12 mouse cellular contexts compared by ENCODE assay signal in genomic region chr1:12405391-12406270, GRCm38 (mm10).
DNase-seq lines count a peak whose midpoint lies in the region; ATAC-seq lines count a peak whose summit lies in the region.
"Had no signal": no experiment of that assay in that cellular context is flagged by ENCODE, and none has a peak within 500 bp of the region (broad histone marks: within the 10 kb centered on the region; RNA-seq: fewer than 3 reads in every experiment).

No protein-coding gene starts in this region.

- no peaks in the 10 kb centered on the region for H3K27me3 ChIP-seq in limb, embryonic 15.5 days
- no peaks in the 10 kb centered on the region for H3K27me3 ChIP-seq in limb, embryonic 10.5 days (ENCODE audit: low read depth, poor library complexity, severe bottlenecking)
- no peaks in the 10 kb centered on the region for H3K27me3 ChIP-seq in heart, embryonic 13.5 days (replicated peaks)

- H3K9ac ChIP-seq in limb, embryonic 15.5 days, result no peak overlapping the region
- H3K9ac ChIP-seq in heart, embryonic 13.5 days, result no peak overlapping the region

- no peak for ATAC-seq in limb, embryonic 15.5 days (ENCODE audit: insufficient number of reproducible peaks, low FRiP score, low TSS enrichment, low read depth)
- peak; percentile 54; the same call in 1 of the 2 replicates for ATAC-seq in heart, embryonic 13.5 days (ENCODE audit: extremely low read depth, insufficient number of reproducible peaks, low FRiP score, low TSS enrichment)

- H3K9me3 ChIP-seq in limb, embryonic 15.5 days, result no peaks in the 10 kb centered on the region
- H3K9me3 ChIP-seq in limb, embryonic 10.5 days (replicated peaks), result no peaks in the 10 kb centered on the region
- no peaks in the 10 kb centered on the region for H3K9me3 ChIP-seq in heart, embryonic 13.5 days
- H3K9me3 ChIP-seq: forebrain, embryonic 10.5 days had no signal

- peak overlapping the region; percentile 47; the same call in 1 of the 2 replicates for H3K27ac ChIP-seq in limb, embryonic 15.5 days
- no peak overlapping the region for H3K27ac ChIP-seq in limb, embryonic 10.5 days
- H3K27ac ChIP-seq in heart, embryonic 13.5 days (replicated peaks), result peak overlapping the region; percentile 67
- H3K27ac ChIP-seq: forebrain, embryonic 10.5 days had no signal

- H3K4me2 ChIP-seq in limb, embryonic 15.5 days, result no peak overlapping the region
- no peak overlapping the region for H3K4me2 ChIP-seq in heart, embryonic 13.5 days

- DNase-seq in adrenal gland, adult 2 months, result peak; percentile 33
- no peak for DNase-seq in adrenal gland, postnatal 4 days (ENCODE audit: low spot score in 2 of 2)
- DNase-seq in limb, embryonic 10.5 days (ENCODE audit: low spot score), result no peak
- DNase-seq in lung, postnatal 25 days (ENCODE audit: low spot score), result peak; percentile 41
- DNase-seq in adipocyte (ENCODE audit: low spot score), result no peak
- DNase-seq in cerebellum, adult 9-10 months, result no peak
- DNase-seq: cerebellum, postnatal 36 days; left cerebral cortex, postnatal 4 days; thymus, postnatal 14 days had no signal

- WGBS in limb, embryonic 15.5 days, result 52% methylated on average over 4 of the region's 4 CpGs
- 77% methylated on average over 4 of the region's 4 CpGs for WGBS in limb, embryonic 10.5 days
- WGBS in heart, embryonic 13.5 days, result 31% methylated on average over 4 of the region's 4 CpGs

- no peak overlapping the region for H3K4me3 ChIP-seq in limb, embryonic 15.5 days
- no peak overlapping the region for H3K4me3 ChIP-seq in limb, embryonic 10.5 days
- H3K4me3 ChIP-seq in heart, embryonic 13.5 days, result no peak overlapping the region
- H3K4me3 ChIP-seq: forebrain, embryonic 10.5 days had no signal

- no peaks in the 10 kb centered on the region for H3K4me1 ChIP-seq in limb, embryonic 15.5 days
- peaks cover 5% of the 10 kb centered on the region; the same call in 1 of the 2 replicates for H3K4me1 ChIP-seq in limb, embryonic 10.5 days
- peaks cover 20% of the 10 kb centered on the region for H3K4me1 ChIP-seq in heart, embryonic 13.5 days
- H3K4me1 ChIP-seq: forebrain, embryonic 10.5 days had no signal

- H3K36me3 ChIP-seq in limb, embryonic 15.5 days, result no peaks in the 10 kb centered on the region
- H3K36me3 ChIP-seq in limb, embryonic 10.5 days, result no peaks in the 10 kb centered on the region
- no peaks in the 10 kb centered on the region for H3K36me3 ChIP-seq in heart, embryonic 13.5 days
- H3K36me3 ChIP-seq: forebrain, embryonic 10.5 days had no signal

Comparison
In these comparisons a context has a peak if more than half of its experiments do, and no peak if none do; other contexts are left out.
1. DNase-seq: peak in adrenal gland, adult 2 months (single experiment) and lung, postnatal 25 days (single experiment); none in adrenal gland, postnatal 4 days (0 of 2), limb, embryonic 10.5 days (single experiment), adipocyte (single experiment) and cerebellum, adult 9-10 months (single experiment).